Mouse (Mus musculus) megakaryocyte, embryonic 14.5 days (primary cell): ENCODE data around the gene Slc29a4.

Source experiments
- FLI1 ChIP-seq: IDR thresholded peaks from 2 replicates; pipeline ENCODE4 v1.6.1; 2012; ENCODE audit warnings: low read length, inconsistent platforms, mixed read lengths
- GATA1 ChIP-seq: IDR thresholded peaks from 3 replicates; pipeline ENCODE4 v1.6.1; 2012; ENCODE audit warnings: mixed read lengths, low read length, inconsistent platforms, borderline replicate concordance

GRCm38 (mm10) chr5:142764889-142765288 lies 72.6 kb downstream of the Slc29a4 start:
- no peak for TF ChIP-seq GATA1
- TF ChIP-seq FLI1 = no peak
